Mouse (Mus musculus) C2C12 (cell line): Measurements from ENCODE around the gene Kirrel3.

Source experiments
- CEBPB ChIP-seq: IDR thresholded peaks from one replicate; pipeline ENCODE4 v1.6.1; 2011; ENCODE audit warnings: low read depth, mild to moderate bottlenecking, control low read depth, moderate library complexity
- CTCF ChIP-seq: IDR thresholded peaks from one replicate; pipeline ENCODE4 v1.5.1; 2011; ENCODE audit not compliant: control insufficient read depth, insufficient read depth, insufficient read length
- FOSL1 ChIP-seq: IDR thresholded peaks from one replicate; pipeline ENCODE4 v1.8.0; 2011; ENCODE audit warnings: mild to moderate bottlenecking, low read length; ENCODE audit not compliant: poor library complexity, insufficient read depth, severe bottlenecking
- MAX ChIP-seq: IDR thresholded peaks from one replicate; pipeline ENCODE4 v1.6.1; 2011; ENCODE audit warnings: mild to moderate bottlenecking, control low read depth
- MYOD1 ChIP-seq: IDR thresholded peaks from one replicate; pipeline ENCODE4 v1.6.1; 2011; ENCODE audit warnings: low read depth; ENCODE audit not compliant: control insufficient read depth, insufficient read length
- MYOG ChIP-seq: IDR thresholded peaks from one replicate; pipeline ENCODE4 v1.6.1; 2011; ENCODE audit not compliant: control insufficient read depth, insufficient read length; ENCODE audit errors: extremely low read depth
- USF1 ChIP-seq: IDR thresholded peaks from one replicate; pipeline ENCODE4 v1.6.1; 2011; ENCODE audit warnings: low read depth, mild to moderate bottlenecking, control low read depth, moderate library complexity

DNA sequence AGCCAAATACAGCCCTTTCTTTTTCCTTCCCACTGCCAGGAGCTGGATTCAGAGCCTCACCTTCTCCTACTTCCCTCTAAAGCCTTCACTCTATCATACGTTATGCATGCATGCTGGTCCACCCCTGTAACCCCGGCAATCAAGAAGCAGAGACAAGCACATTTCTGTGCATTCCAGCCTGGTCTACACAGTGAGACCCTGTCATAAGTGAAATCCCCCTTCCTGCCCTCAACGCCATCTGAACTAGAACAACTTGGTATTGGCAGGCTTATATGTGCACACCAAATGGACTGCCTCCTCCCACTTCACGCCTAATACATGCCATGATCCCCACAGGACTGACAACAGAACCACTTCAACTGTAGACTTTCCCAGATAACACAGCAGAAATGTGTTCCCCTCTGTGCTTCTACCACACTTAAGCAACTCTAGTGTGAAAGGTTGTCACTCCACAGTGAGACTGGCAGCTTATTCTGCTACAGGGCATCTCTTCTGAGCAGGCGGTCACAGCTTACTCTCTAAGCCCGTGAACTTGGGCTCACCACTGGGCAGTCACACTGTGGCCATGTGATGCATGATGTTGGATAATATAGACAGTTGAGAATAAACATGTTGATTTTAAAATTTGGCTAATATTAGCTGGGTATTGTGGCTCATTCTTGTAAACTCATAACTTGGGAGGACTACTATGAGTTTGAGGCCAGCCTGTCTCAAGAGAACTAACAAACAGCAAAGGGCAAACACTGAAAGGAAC, 565.2 kb downstream of the Kirrel3 start:
- no peak for TF ChIP-seq MYOD1
- no peak for TF ChIP-seq CTCF
- TF ChIP-seq MAX, result no peak
- TF ChIP-seq USF1, result no peak
- no peak for TF ChIP-seq MYOG
- no peak for TF ChIP-seq CEBPB
- no peak for TF ChIP-seq FOSL1
